Mouse (Mus musculus) heart, postnatal 14 days (tissue): ENCODE measurements around the gene Tbl1x. TPM values are rescaled to one million over a fixed set of nuclear protein-coding genes. Genes with fewer than 3 reads are reported as not detected.
A peak's percentile ranks its signal among the peaks of the same experiment; 100 is the strongest.

ENCODE experiments used
- DNase-seq, 2 experiments: peaks; one replicate each; pipeline ENCODE4 v3.0.0; 2021 to 2022
- intact Hi-C: fragments of 180-260 bp; cut with DNase I; formaldehyde crosslinking; loops from one replicate; pipeline ENCODE4 v1.15.1; 2025
- long read RNA-seq, 2 experiments: library from polyadenylated mRNA; stranded (forward); transcript quantifications; one replicate each; pipeline ENCODE4 v2.0.0; 2021
- total RNA-seq, 2 experiments: library from RNA; stranded (reverse); gene quantifications; 2 replicates each; pipeline ENCODE4 v1.2.3; 2021

Gene Tbl1x
- total RNA-seq = 10 to 100 TPM; 42.4 to 43.0 TPM
- long read RNA-seq, experiment 1, full-length matches to known transcripts = 9 of 18 reads
- long read RNA-seq, experiment 1, partial matches to known transcripts = 2 of 18 reads
- long read RNA-seq, experiment 1, other reads (novel, unspliced or antisense) = 7 of 18 reads
- long read RNA-seq, experiment 2, full-length matches to known transcripts = 12 of 28 reads
- long read RNA-seq, experiment 2, partial matches to known transcripts = 2 of 28 reads
- long read RNA-seq, experiment 2, other reads (novel, unspliced or antisense) = 14 of 28 reads

GRCm38 (mm10) chrX:77510371-77511300, at the start of gene Tbl1x:
Gene Tbl1x (plus strand): TSS chrX:77511013.
- intact Hi-C loops = loop anchor here (2.0 to 10.0 kb wide), 4 partner anchors 37 to 204 kb away; no protein-coding TSS in a partner anchor
- peak; percentile 78 for DNase-seq

- no peak for DNase-seq
- intact Hi-C loops = no loop called here
These were observed 41.6 kb upstream of the Tbl1x start for GRCm38 (mm10) chrX:77469216-77469615.

- no peak for DNase-seq
- intact Hi-C loops = no loop called here
These were observed 38.0 kb upstream of the Tbl1x start for GRCm38 (mm10) chrX:77472858-77473257.

- DNase-seq = no peak
- intact Hi-C loops = no loop called here
These were observed 37.3 kb upstream of the Tbl1x start for GRCm38 (mm10) chrX:77473511-77473910.

DNA sequence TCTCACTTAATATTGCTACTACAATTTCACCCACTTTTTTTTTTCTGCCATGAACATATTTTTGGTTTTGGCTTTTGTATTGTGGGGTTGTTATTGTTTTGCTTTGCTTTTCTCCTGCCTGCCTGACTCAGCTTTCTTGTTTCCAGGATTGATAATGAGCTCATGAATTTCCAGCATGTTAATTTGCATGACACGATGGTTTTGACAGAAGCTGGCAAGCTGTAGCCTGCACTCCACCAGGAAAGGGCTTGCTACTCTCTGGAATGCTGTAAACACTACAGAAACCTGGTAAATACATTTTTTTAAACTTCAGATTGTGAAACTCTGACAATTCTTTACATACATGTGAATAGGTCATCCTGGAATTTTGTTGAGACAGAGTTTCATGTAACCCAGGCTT, 36.3 kb upstream of the Tbl1x start:
- DNase-seq = no peak
- intact Hi-C loops = no loop called here

GRCm38 (mm10) chrX:77477526-77477925, 33.3 kb upstream of the Tbl1x start:
- intact Hi-C loops = no loop called here
- no peak for DNase-seq

DNA sequence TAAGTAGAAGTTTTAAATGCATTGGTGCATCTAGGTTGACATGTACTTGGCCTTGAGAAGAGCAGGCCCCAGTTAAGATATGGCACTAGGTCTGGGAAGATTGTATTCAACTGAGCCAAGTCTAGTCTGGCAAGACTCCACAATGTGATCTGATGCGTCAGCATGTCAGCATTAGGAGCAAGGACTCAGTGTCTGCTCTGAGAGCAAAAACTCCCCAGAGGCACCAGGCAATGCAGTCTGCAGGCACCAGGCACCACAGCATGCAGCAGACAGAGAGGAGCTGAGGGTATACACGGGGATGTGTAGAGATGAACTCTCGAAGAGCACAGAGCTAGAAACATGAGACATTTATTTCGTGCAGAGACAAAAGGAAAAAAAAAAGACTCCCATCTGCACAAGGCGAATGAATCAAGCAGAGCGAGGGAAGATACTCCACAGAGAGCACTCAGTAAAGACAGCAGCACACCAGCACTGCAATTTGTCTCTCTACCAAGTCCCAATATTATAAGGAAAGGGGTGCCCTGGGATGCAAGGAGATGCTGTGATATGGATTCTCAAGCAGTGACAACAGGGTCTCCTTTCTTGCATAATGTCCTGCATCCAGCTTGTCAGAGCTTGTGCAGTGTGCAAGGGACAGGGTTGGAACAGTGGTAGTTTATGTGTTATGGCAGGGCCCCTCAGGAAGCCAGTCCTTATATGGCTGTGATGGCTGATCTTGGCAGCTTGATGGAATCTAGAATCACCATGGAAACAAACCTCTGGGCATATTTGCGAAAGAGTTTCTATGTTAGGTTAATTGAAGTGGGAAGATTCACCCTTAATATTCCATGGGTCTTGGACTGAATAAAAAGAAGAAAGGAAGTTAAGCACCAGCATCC, 22.7 kb upstream of the Tbl1x start:
- DNase-seq = peak; percentile 16 to 43
- intact Hi-C loops = no loop called here

- intact Hi-C loops = no loop called here
- no peak for DNase-seq
These were observed 20.7 kb upstream of the Tbl1x start for GRCm38 (mm10) chrX:77490127-77490526.

DNA sequence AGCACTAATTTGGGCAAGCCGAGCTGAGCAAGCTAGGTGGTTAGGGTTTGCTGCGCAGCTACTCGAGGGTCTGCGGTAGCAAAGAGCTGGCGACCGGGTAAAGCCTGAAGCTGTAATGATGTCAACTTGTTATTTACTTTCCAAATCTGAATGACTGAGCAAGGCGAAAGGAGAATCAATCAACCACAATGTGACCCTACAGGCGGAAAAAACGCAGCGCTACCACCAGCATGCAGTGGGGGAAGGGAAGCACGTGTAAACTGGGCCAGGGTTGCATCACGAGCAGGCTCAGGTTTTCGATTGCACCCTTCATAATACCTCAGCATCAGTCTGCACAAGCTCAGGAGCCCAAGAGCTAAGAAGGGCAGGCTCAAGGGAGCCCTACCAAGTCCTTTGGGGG, 1.7 kb upstream of the Tbl1x start:
- intact Hi-C loops = loop anchor here (1.0 to 10.0 kb wide), 3 partner anchors 76 to 286 kb away; partner anchors contain the start of gene Prkx
- peak; percentile 77 to 80 for DNase-seq

DNA sequence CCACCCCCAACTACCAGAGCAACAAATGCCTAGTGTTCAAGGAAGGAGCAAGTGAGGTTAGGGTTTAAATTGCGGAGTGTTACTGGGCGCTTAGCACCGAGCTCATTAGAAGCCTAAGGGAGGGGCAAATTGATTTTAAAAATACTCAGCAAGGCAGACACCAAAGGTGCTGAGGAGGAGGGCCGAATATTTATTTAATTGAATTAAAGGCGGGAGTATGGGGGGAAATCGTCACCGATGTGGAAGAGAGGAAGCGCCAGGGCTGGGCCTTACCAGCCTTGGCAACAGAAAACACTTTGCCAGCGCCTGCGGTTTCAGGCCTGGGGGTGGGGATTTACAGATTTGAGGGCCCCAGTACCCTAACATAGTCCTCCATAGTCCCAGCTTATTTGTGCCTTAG, 1.0 kb upstream of the Tbl1x start:
- no peak for DNase-seq
- intact Hi-C loops = loop anchor here (1.0 to 10.0 kb wide), 7 partner anchors 38 to 285 kb away; partner anchors contain the start of gene Prkx

- peak; percentile 42 to 51 for DNase-seq
- intact Hi-C loops = loop anchor here (2.0 to 10.0 kb wide), 4 partner anchors 36 to 203 kb away; no protein-coding TSS in a partner anchor
These were observed 634 bp downstream of the Tbl1x start for GRCm38 (mm10) chrX:77511301-77511993.

DNA sequence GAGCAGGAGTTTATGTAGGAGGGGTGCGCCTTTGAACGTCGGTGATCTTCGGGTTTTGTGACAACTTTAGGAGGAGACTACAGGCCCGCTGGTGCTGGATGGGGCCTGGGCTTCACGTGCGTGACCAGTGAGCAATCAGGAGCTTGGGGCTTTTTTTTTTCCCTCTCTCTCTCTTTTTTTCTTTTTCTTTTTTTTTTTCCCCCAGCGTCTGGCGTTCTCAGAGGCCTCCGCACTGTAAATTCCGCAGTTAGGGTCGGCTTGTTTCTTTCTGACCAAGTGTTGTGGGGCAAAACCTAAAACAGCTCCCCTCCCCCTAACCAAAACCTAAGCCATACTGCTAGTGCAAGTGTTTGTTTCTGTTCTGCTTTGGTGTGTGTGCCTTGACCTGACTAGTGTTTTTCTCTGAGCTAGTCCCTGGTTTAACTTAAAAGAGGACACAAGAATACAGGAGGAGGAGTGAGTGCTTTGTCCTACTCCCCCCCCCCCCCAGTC, 1.2 kb downstream of the Tbl1x start:
- intact Hi-C loops = loop anchor here (2.0 to 10.0 kb wide), 4 partner anchors 35 to 203 kb away; no protein-coding TSS in a partner anchor
- no peak for DNase-seq

- no peak for DNase-seq
- intact Hi-C loops = loop anchor here (10.0 kb wide), 1 partner anchor 197 kb away; no protein-coding TSS in a partner anchor
These were observed 6.7 kb downstream of the Tbl1x start for GRCm38 (mm10) chrX:77517274-77518085.

DNA sequence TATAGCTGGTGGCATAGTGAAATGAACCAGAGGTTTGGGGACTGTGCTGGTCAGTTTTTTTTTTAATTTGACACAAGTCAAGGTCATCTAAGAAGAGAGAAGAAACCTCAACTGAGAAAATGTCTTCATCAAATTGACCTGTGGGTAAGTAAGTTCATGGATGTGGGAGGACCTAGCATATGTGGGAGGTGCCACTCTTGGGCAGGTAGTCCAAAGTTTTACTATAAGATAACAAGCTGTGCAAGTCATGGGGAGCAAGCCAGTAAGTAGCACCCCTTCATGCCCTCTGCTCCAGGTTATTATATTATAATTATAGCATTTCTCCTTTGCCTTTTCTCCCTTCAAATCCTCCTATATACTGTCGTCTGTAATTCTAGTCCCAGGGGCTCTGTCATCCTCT, 8.1 kb downstream of the Tbl1x start:
- DNase-seq = no peak
- intact Hi-C loops = loop anchor here (10.0 kb wide), 1 partner anchor 196 kb away; no protein-coding TSS in a partner anchor

- intact Hi-C loops = no loop called here
- DNase-seq = no peak
These were observed 12.1 kb downstream of the Tbl1x start for GRCm38 (mm10) chrX:77522842-77523375.

DNA sequence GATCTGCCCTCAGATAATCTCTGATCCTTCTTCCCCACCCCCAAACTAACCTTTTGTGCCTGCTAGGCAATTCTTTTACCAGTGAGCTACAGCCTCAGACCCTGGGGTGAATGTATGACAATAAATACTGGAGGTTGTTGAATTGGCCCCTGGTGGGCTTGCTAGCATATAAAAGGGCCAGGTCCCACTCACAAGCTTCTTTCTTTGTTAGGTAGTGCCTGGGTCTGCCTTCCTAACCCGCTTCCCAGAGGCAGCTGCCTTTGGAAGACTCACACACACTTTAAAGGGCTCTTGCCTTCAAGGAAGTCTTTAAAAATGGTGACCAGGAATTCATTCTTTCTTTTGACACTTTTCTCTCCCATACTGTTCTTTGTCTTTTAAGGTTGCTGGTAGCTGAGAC, 14.4 kb downstream of the Tbl1x start:
- DNase-seq = no peak
- intact Hi-C loops = no loop called here

GRCm38 (mm10) chrX:77528401-77528800, 17.6 kb downstream of the Tbl1x start:
- DNase-seq = no peak
- intact Hi-C loops = no loop called here

- no peak for DNase-seq
- intact Hi-C loops = no loop called here
These were observed 20.2 kb downstream of the Tbl1x start for GRCm38 (mm10) chrX:77530997-77531396.
